Mouse (Mus musculus) liver, postnatal 0 days (tissue): ENCODE data around the gene Cd59b. TPM values are rescaled to one million over a fixed set of nuclear protein-coding genes. Genes with fewer than 3 reads are reported as not detected.
A peak's percentile ranks its signal among the peaks of the same experiment; 100 is the strongest.

Source experiments
- ATAC-seq: fragments of 200-750 bp; cut with Nextera tagmentation; 2 replicates; pipeline ENCODE4 v1.8.0; 2017; ENCODE audit warnings: mild to moderate bottlenecking, moderate library complexity
- DNase-seq: peaks from one replicate; pipeline ENCODE4 v3.0.0-alpha.2; 2016
- H3K27ac ChIP-seq: fragments of 300-500 bp; sonication (generic); 2 replicates; pipeline ENCODE4 v1.5.1; 2014; ENCODE audit warnings: antibody characterized with exemption, moderate library complexity, mild to moderate bottlenecking, low read depth
- H3K27me3 ChIP-seq: fragments of 300-500 bp; sonication (generic); 2 replicates; pipeline ENCODE4 v1.6.1; 2014; ENCODE audit warnings: low read length, control low read depth, mixed read lengths; ENCODE audit not compliant: insufficient read depth
- H3K36me3 ChIP-seq: fragments of 300-500 bp; sonication (generic); replicated peaks from 2 replicates; pipeline ENCODE4 v1.6.1; 2014; ENCODE audit warnings: mild to moderate bottlenecking, control low read depth, low read length, moderate library complexity, mixed read lengths; ENCODE audit not compliant: insufficient read depth
- H3K4me1 ChIP-seq: fragments of 300-500 bp; sonication (generic); 2 replicates; pipeline ENCODE4 v1.6.1; 2014; ENCODE audit warnings: antibody characterized with exemption, mild to moderate bottlenecking, control low read depth; ENCODE audit not compliant: insufficient read depth
- H3K4me2 ChIP-seq: fragments of 300-500 bp; sonication (generic); 2 replicates; pipeline ENCODE4 v1.6.1; 2014; ENCODE audit warnings: low read depth, mild to moderate bottlenecking, low read length, moderate library complexity, mixed read lengths
- H3K4me3 ChIP-seq: fragments of 300-500 bp; sonication (generic); 2 replicates; pipeline ENCODE4 v1.5.1; 2014; ENCODE audit warnings: low read depth, low read length
- H3K9ac ChIP-seq: fragments of 300-500 bp; sonication (generic); replicated peaks from 2 replicates; pipeline ENCODE4 v1.6.1; 2014; ENCODE audit warnings: mild to moderate bottlenecking, moderate library complexity
- H3K9me3 ChIP-seq: fragments of 300-500 bp; sonication (generic); 2 replicates; pipeline ENCODE4 v1.6.1; 2016; ENCODE audit warnings: mild to moderate bottlenecking, control low read depth, low read length, mixed read lengths
- CTCF ChIP-seq: sonication (generic); IDR thresholded peaks from 2 replicates; pipeline ENCODE4 v1.5.1; 2016; ENCODE audit warnings: antibody characterized with exemption, low read depth
- EP300 ChIP-seq: IDR thresholded peaks from 2 replicates; pipeline ENCODE4 v1.6.1; 2016; ENCODE audit warnings: antibody characterized with exemption, low read depth, mild to moderate bottlenecking
- WGBS: fragments of 180-500 bp; shearing (Covaris S2); extraction: QIAGEN DNeasy Blood & Tissue Kit; methylation state at CpG from one replicate; pipeline ENCODE4 v1.1.7; 2014; ENCODE audit not compliant: insufficient replicate concordance; 5-methylcytosine and 5-hydroxymethylcytosine counted together
- polyA plus RNA-seq: library from polyadenylated mRNA; unstranded; fragments of >200 nt; fragmentation: Nextera tagmentation; extraction: Ambion mirVana; gene quantifications from 2 replicates; pipeline ENCODE4 v1.2.1, GENCODE M21; 2015

Gene Cd59b
- polyA plus RNA-seq, 1 experiment from 2014 or later, result 4.4 TPM

DNA sequence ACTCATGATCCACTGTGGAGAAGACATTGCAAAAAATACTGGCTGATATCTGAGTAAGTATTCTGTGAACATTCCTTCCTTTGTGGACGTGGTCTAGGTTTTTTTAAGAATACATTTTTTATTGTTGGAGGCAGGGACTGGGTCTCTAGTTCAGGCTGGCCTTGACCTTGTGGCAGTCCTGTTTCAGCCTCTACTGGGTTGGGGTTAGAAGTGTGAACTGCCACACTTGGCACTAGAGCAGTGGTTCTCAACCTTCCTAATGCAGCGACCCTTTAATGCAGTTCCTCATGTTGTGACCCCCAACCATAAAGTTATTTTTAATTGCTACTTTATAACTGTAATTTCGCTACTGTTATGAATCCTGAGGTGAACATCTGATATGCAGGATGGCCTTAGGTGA, 39.3 kb upstream of the Cd59b start:
- H3K4me1 ChIP-seq, result peaks cover 19% of the 10 kb centered on the region
- peak overlapping the region; percentile 17; the same call in 1 of the 2 replicates for H3K9ac ChIP-seq
- no peak overlapping the region for H3K27ac ChIP-seq
- peak overlapping the region; percentile 84; the same call in 1 of the 2 replicates for H3K4me2 ChIP-seq
- DNase-seq (no peak), ATAC-seq (no peak)
- no peaks in the 10 kb centered on the region for H3K27me3 ChIP-seq
- 76% methylated on average over 3 of the region's 3 CpGs for WGBS
- no peak overlapping the region for H3K4me3 ChIP-seq
- H3K9me3 ChIP-seq, result no peaks in the 10 kb centered on the region
- TF ChIP-seq CTCF (no peak), EP300 (no peak)
- peaks cover 35% of the 10 kb centered on the region for H3K36me3 ChIP-seq

GRCm38 (mm10) chr2:104032056-104032455, 37.6 kb upstream of the Cd59b start:
- WGBS, result 91% methylated on average over 3 of the region's 3 CpGs
- Histone ChIP-seq H3K9me3 (no peaks in the 10 kb centered on the region), H3K27me3 (no peaks in the 10 kb centered on the region), H3K9ac (no peak overlapping the region), H3K27ac (no peak overlapping the region), H3K4me2 (no peak overlapping the region), H3K4me3 (no peak overlapping the region), H3K36me3 (peaks cover 49% of the 10 kb centered on the region), H3K4me1 (peaks cover 19% of the 10 kb centered on the region)
- no peak for DNase-seq
- ATAC-seq, result no peak
- no peak for TF ChIP-seq EP300
- no peak for TF ChIP-seq CTCF

- no peak overlapping the region for H3K4me3 ChIP-seq
- peak; percentile 78 for DNase-seq
- peaks cover 6% of the 10 kb centered on the region for H3K4me1 ChIP-seq
- H3K27ac ChIP-seq, result no peak overlapping the region
- no peaks in the 10 kb centered on the region for H3K27me3 ChIP-seq
- no peak overlapping the region for H3K4me2 ChIP-seq
- H3K9me3 ChIP-seq, result no peaks in the 10 kb centered on the region
- 37% methylated on average over 3 of the region's 3 CpGs for WGBS
- H3K9ac ChIP-seq, result no peak overlapping the region
- peaks cover 66% of the 10 kb centered on the region for H3K36me3 ChIP-seq
- peak; percentile 71 for ATAC-seq
- TF ChIP-seq CTCF (peak; percentile 97), EP300 (0 out of 2 replicates have a peak, but pooled peaks have one; percentile 20)
Observed at GRCm38 (mm10) chr2:104034832-104035472, 34.7 kb upstream of the Cd59b start.

GRCm38 (mm10) chr2:104035595-104035994, 34.1 kb upstream of the Cd59b start:
- Histone ChIP-seq H3K9me3 (no peaks in the 10 kb centered on the region), H3K9ac (no peak overlapping the region), H3K4me3 (no peak overlapping the region), H3K36me3 (peaks cover 68% of the 10 kb centered on the region), H3K27ac (no peak overlapping the region), H3K4me1 (peaks cover 5% of the 10 kb centered on the region), H3K27me3 (no peaks in the 10 kb centered on the region), H3K4me2 (no peak overlapping the region)
- DNase-seq (no peak), ATAC-seq (no peak)
- TF ChIP-seq CTCF (no peak), EP300 (no peak)
- 87% methylated on average over 6 of the region's 6 CpGs for WGBS

GRCm38 (mm10) chr2:104036316-104036715, 33.3 kb upstream of the Cd59b start:
- H3K4me2 ChIP-seq, result no peak overlapping the region
- H3K4me3 ChIP-seq, result no peak overlapping the region
- no peak for DNase-seq
- H3K36me3 ChIP-seq, result peaks cover 67% of the 10 kb centered on the region
- H3K9ac ChIP-seq, result no peak overlapping the region
- 72% methylated on average over 3 of the region's 3 CpGs for WGBS
- no peak overlapping the region for H3K27ac ChIP-seq
- H3K27me3 ChIP-seq, result no peaks in the 10 kb centered on the region
- no peak for ATAC-seq
- H3K9me3 ChIP-seq, result no peaks in the 10 kb centered on the region
- TF ChIP-seq CTCF (no peak), EP300 (no peak)
- peaks cover 7% of the 10 kb centered on the region for H3K4me1 ChIP-seq

GRCm38 (mm10) chr2:104038236-104038635, 31.4 kb upstream of the Cd59b start:
- DNase-seq (no peak), ATAC-seq (no peak)
- no peak overlapping the region for H3K27ac ChIP-seq
- no peak overlapping the region for H3K4me2 ChIP-seq
- no peaks in the 10 kb centered on the region for H3K27me3 ChIP-seq
- H3K9ac ChIP-seq, result no peak overlapping the region
- TF ChIP-seq CTCF (no peak), EP300 (no peak)
- H3K4me3 ChIP-seq, result no peak overlapping the region
- WGBS, result 85% methylated on average over 2 of the region's 2 CpGs
- H3K9me3 ChIP-seq, result no peaks in the 10 kb centered on the region
- peaks cover 61% of the 10 kb centered on the region for H3K36me3 ChIP-seq
- peaks cover 9% of the 10 kb centered on the region for H3K4me1 ChIP-seq
